13 mouse cellular contexts compared by ENCODE assay signal in genomic region chr10:80021320-80021641, GRCm38 (mm10).
"Had no signal": no experiment of that assay in that cellular context is flagged by ENCODE, and none has a peak within 500 bp of the region (broad histone marks: within the 10 kb centered on the region; RNA-seq: fewer than 3 reads in every experiment).

No protein-coding gene starts in this region.

- ATAC-seq: intestine, embryonic 16.5 days; lung, postnatal 0 days; midbrain, embryonic 13.5 days had no signal

- DNase-seq: kidney, adult 8-10 months; kidney, postnatal 25 days; lung, adult 2 months; lung, postnatal 4 days had no signal

- H3K9me3 ChIP-seq: limb, embryonic 10.5 days; liver, embryonic 15.5 days; midbrain, embryonic 13.5 days; neural tube, embryonic 12.5 days; stomach, embryonic 15.5 days had no signal

- H3K4me3 ChIP-seq: left cerebral cortex, adult 2 months; limb, embryonic 10.5 days; liver, embryonic 15.5 days; midbrain, embryonic 13.5 days; myocyte; neural tube, embryonic 12.5 days; stomach, embryonic 15.5 days had no signal

- H3K27ac ChIP-seq: left cerebral cortex, adult 2 months; liver, embryonic 15.5 days; midbrain, embryonic 13.5 days; neural tube, embryonic 12.5 days; stomach, embryonic 15.5 days had no signal

- H3K36me3 ChIP-seq: midbrain, embryonic 13.5 days; neural tube, embryonic 12.5 days; stomach, embryonic 15.5 days had no signal

- H3K4me2 ChIP-seq: liver, embryonic 15.5 days; midbrain, embryonic 13.5 days; neural tube, embryonic 12.5 days had no signal

- H3K27me3 ChIP-seq: liver, embryonic 15.5 days; stomach, embryonic 15.5 days had no signal

- H3K9ac ChIP-seq: liver, embryonic 15.5 days; midbrain, embryonic 13.5 days; neural tube, embryonic 12.5 days; stomach, embryonic 15.5 days had no signal
